Mouse (Mus musculus) hindlimb bud, embryonic 11.5 days (tissue): ENCODE measurements around the gene Arpp19.

Experiments used
- DNase-seq: peaks from one replicate; pipeline ENCODE4 v3.0.0-alpha.2; 2012; ENCODE audit warnings: low read depth, low spot score; ENCODE audit errors: extremely low spot score

Arpp19 gene

GRCm38 (mm10) chr9:75035944-75036343 lies 1.5 kb upstream of the Arpp19 start:
- no peak for DNase-seq

GRCm38 (mm10) chr9:75038357-75038688 lies 909 bp downstream of the Arpp19 start:
- no peak for DNase-seq

GRCm38 (mm10) chr9:75040566-75040965 lies 3.2 kb downstream of the Arpp19 start:
- DNase-seq = no peak

GRCm38 (mm10) chr9:75041840-75042525 lies 4.6 kb downstream of the Arpp19 start:
- no peak for DNase-seq

GRCm38 (mm10) chr9:75043191-75043590 lies 5.8 kb downstream of the Arpp19 start:
- no peak for DNase-seq

GRCm38 (mm10) chr9:75047079-75047478 lies 9.7 kb downstream of the Arpp19 start:
- DNase-seq = no peak

- DNase-seq = no peak
These were observed 11.7 kb downstream of the Arpp19 start for GRCm38 (mm10) chr9:75049100-75049499.

- no peak for DNase-seq
These were observed 12.6 kb downstream of the Arpp19 start for GRCm38 (mm10) chr9:75050003-75050402.

GRCm38 (mm10) chr9:75051841-75052240 lies 14.4 kb downstream of the Arpp19 start:
- no peak for DNase-seq

- no peak for DNase-seq
These were observed 17.6 kb downstream of the Arpp19 start for GRCm38 (mm10) chr9:75055046-75055445.

- DNase-seq = no peak
These were observed 27.4 kb downstream of the Arpp19 start for GRCm38 (mm10) chr9:75064678-75065331.

- peak; percentile 8 for DNase-seq
These were observed 33.1 kb downstream of the Arpp19 start, which contains the start of gene Myo5a for GRCm38 (mm10) chr9:75070457-75071028. Myo5a (plus strand) TSS chr9:75071015.

- DNase-seq = peak; percentile 14
These were observed 33.8 kb downstream of the Arpp19 start for GRCm38 (mm10) chr9:75071029-75071705.

GRCm38 (mm10) chr9:75071706-75072192 lies 34.3 kb downstream of the Arpp19 start:
- DNase-seq = peak; percentile 5

- DNase-seq = no peak
These were observed 34.9 kb downstream of the Arpp19 start for GRCm38 (mm10) chr9:75072361-75072760.

- no peak for DNase-seq
These were observed 39.8 kb downstream of the Arpp19 start for GRCm38 (mm10) chr9:75077191-75077590.

GRCm38 (mm10) chr9:75085242-75085824 lies 47.9 kb downstream of the Arpp19 start:
- DNase-seq = no peak

- no peak for DNase-seq
These were observed 50.4 kb downstream of the Arpp19 start for GRCm38 (mm10) chr9:75087823-75088222.

- no peak for DNase-seq
These were observed 51.9 kb downstream of the Arpp19 start for GRCm38 (mm10) chr9:75089285-75089684.

- DNase-seq = no peak
These were observed 54.7 kb downstream of the Arpp19 start for GRCm38 (mm10) chr9:75092134-75092533.

- no peak for DNase-seq
These were observed 57.3 kb downstream of the Arpp19 start for GRCm38 (mm10) chr9:75094762-75095161.
